ENCODE assay signal across 24 mouse cellular contexts in the genomic region with DNA sequence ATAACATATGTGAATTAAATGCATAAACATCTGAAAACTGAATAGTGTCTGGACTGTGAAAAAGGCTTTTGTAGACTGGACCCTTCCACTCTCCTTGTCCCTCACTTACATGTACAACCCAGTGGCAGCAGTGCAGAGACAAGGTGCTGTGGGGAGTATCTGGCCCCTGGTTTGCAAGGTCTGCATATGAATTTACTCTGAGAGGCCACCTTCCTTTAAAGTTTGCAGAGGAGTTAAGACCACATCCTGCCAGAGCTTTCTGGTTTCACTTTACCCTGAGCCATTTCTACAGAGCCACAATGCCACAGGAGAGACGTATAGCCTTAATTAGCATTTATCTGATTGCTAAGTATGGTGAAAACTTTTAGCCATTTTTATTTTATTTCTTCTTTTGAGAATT. TPM values are rescaled to one million over a fixed set of nuclear protein-coding genes. Genes with fewer than 3 reads are reported as not detected.
A peak's percentile ranks its signal among the peaks of the same experiment; 100 is the strongest.
DNase-seq lines count a peak whose midpoint lies in the region; ATAC-seq and TF ChIP-seq lines count a peak whose summit lies in the region.
"Had no signal": no experiment of that assay in that cellular context is flagged by ENCODE, and none has a peak within 500 bp of the region (broad histone marks: within the 10 kb centered on the region; RNA-seq: fewer than 3 reads in every experiment).

No protein-coding gene starts in this region.

- no peak for TF ChIP-seq CTCF in CH12.LX (conservative IDR thresholded peaks at IDR 0.05 in 1 of 2, IDR thresholded peaks at IDR 0.05 in 1 of 2; ENCODE audit: low read depth in 2 of 2, low read length in 2 of 2)
- no peak for TF ChIP-seq CTCF in hindbrain, postnatal 0 days (IDR thresholded peaks at IDR 0.05; ENCODE audit: low read depth)

- no peaks in the 10 kb centered on the region for H3K27me3 ChIP-seq in CH12.LX (replicated peaks)
- H3K27me3 ChIP-seq in hindbrain, postnatal 0 days (ENCODE audit: insufficient read depth, low read length), result no peaks in the 10 kb centered on the region
- H3K27me3 ChIP-seq: embryonic facial prominence, embryonic 12.5 days; heart, embryonic 15.5 days; hindbrain, embryonic 12.5 days; limb, embryonic 12.5 days; liver, embryonic 13.5 days; lung, embryonic 15.5 days; midbrain, embryonic 15.5 days; neural tube, embryonic 12.5 days had no signal

- no peaks in the 10 kb centered on the region for H3K36me3 ChIP-seq in CH12.LX (replicated peaks in 1 of 2; ENCODE audit: control insufficient read depth in 1 of 2, insufficient read depth in 1 of 2, low read length in 1 of 2)
- no peaks in the 10 kb centered on the region for H3K36me3 ChIP-seq in hindbrain, postnatal 0 days (ENCODE audit: insufficient read depth, low read length)
- H3K36me3 ChIP-seq: embryonic facial prominence, embryonic 12.5 days; heart, embryonic 15.5 days; hindbrain, embryonic 12.5 days; limb, embryonic 12.5 days; liver, embryonic 13.5 days; lung, embryonic 15.5 days; midbrain, embryonic 15.5 days; neural tube, embryonic 12.5 days had no signal

- in situ Hi-C loops in CH12.LX (cut with MboI; ENCODE audit: low pct_ligation_motif_present, low pct_unique_long_range_greater_than_20kb, low sequenced_read_pairs), result no loop called here

- H3K79me2 ChIP-seq in CH12.LX (replicated peaks; ENCODE audit: control insufficient read depth, extremely low read depth, insufficient read depth, poor library complexity, severe bottlenecking), result no peaks in the 10 kb centered on the region

- peak; percentile 25 to 30 for DNase-seq in B cell, adult 2 months
- DNase-seq in CH12.LX (ENCODE audit: extremely low read depth), result peak; percentile 5
- peak; percentile 81 for DNase-seq in thymus, postnatal 0 days (ENCODE audit: low spot score)
- DNase-seq in hindbrain, postnatal 0 days (ENCODE audit: low spot score), result no peak
- no peak for DNase-seq in cerebellum, adult 9-11 months
- no peak for DNase-seq in layer of hippocampus, postnatal 36 days
- DNase-seq in heart, postnatal 10 days, result no peak
- DNase-seq: cerebellum, postnatal 14 days; kidney, postnatal 10 days; liver, embryonic 13.5 days; right cerebral cortex, postnatal 14 days had no signal

- no peaks in the 10 kb centered on the region for H3K9me3 ChIP-seq in CH12.LX (replicated peaks; ENCODE audit: low read length)
- no peaks in the 10 kb centered on the region for H3K9me3 ChIP-seq in hindbrain, postnatal 0 days (ENCODE audit: low read length)
- H3K9me3 ChIP-seq: embryonic facial prominence, embryonic 12.5 days; heart, embryonic 15.5 days; hindbrain, embryonic 12.5 days; limb, embryonic 12.5 days; liver, embryonic 13.5 days; lung, embryonic 15.5 days; midbrain, embryonic 15.5 days; neural tube, embryonic 12.5 days had no signal

- 88% methylated on average over 1 of the region's 1 CpGs for WGBS in hindbrain, postnatal 0 days

- dilution Hi-C loops in CH12.LX (cut with MboI; ENCODE audit: extremely low pct_ligation_motif_present, extremely low pct_unique_long_range_greater_than_20kb, low sequenced_read_pairs), result no loop called here

- intact Hi-C loops in heart, postnatal 10 days (cut with DNase I), result no loop called here

- H3K9ac ChIP-seq in CH12.LX (ENCODE audit: insufficient read depth, low read depth), result no peak overlapping the region
- H3K9ac ChIP-seq in hindbrain, postnatal 0 days (replicated peaks; ENCODE audit: low read length), result no peak overlapping the region
- H3K9ac ChIP-seq: embryonic facial prominence, embryonic 12.5 days; heart, embryonic 15.5 days; hindbrain, embryonic 12.5 days; limb, embryonic 12.5 days; liver, embryonic 13.5 days; lung, embryonic 15.5 days; midbrain, embryonic 15.5 days; neural tube, embryonic 12.5 days had no signal

- TF ChIP-seq RAD21 in CH12.LX (IDR thresholded peaks at IDR 0.05; ENCODE audit: low read depth, low read length), result no peak

- H3K4me3 ChIP-seq in CH12.LX (replicated peaks in 1 of 3; ENCODE audit: low read depth in 2 of 3, low read length in 2 of 3, poor library complexity in 1 of 3), result no peak overlapping the region
- no peak overlapping the region for H3K4me3 ChIP-seq in hindbrain, postnatal 0 days (ENCODE audit: low read length)
- H3K4me3 ChIP-seq: embryonic facial prominence, embryonic 12.5 days; heart, embryonic 15.5 days; hindbrain, embryonic 12.5 days; left cerebral cortex, adult 2 months; limb, embryonic 12.5 days; liver, embryonic 13.5 days; lung, embryonic 15.5 days; midbrain, embryonic 15.5 days; neural tube, embryonic 12.5 days had no signal

- TF ChIP-seq POLR2A in CH12.LX (IDR thresholded peaks at IDR 0.05; ENCODE audit: low read depth, low read length), result no peak

- H3K4me2 ChIP-seq in CH12.LX (ENCODE audit: insufficient read depth, low read depth, poor library complexity, severe bottlenecking), result no peak overlapping the region
- H3K4me2 ChIP-seq in hindbrain, postnatal 0 days (ENCODE audit: low read depth, low read length), result no peak overlapping the region
- H3K4me2 ChIP-seq: embryonic facial prominence, embryonic 12.5 days; heart, embryonic 15.5 days; hindbrain, embryonic 12.5 days; limb, embryonic 12.5 days; liver, embryonic 13.5 days; lung, embryonic 15.5 days; midbrain, embryonic 15.5 days; neural tube, embryonic 12.5 days had no signal

- H3K4me1 ChIP-seq in CH12.LX (ENCODE audit: control insufficient read depth in 1 of 2, insufficient read depth in 2 of 2), result peaks cover 0 to 15% of the 10 kb centered on the region in 2 experiments; a peak in 2 of 4 replicates
- H3K4me1 ChIP-seq in hindbrain, postnatal 0 days (ENCODE audit: insufficient read depth, low read length), result no peaks in the 10 kb centered on the region
- H3K4me1 ChIP-seq: embryonic facial prominence, embryonic 12.5 days; heart, embryonic 15.5 days; hindbrain, embryonic 12.5 days; limb, embryonic 12.5 days; liver, embryonic 13.5 days; lung, embryonic 15.5 days; midbrain, embryonic 15.5 days; neural tube, embryonic 12.5 days had no signal

- no peak overlapping the region for H3K27ac ChIP-seq in CH12.LX (ENCODE audit: insufficient read depth, low read depth)
- no peak overlapping the region for H3K27ac ChIP-seq in hindbrain, postnatal 0 days
- H3K27ac ChIP-seq: embryonic facial prominence, embryonic 12.5 days; heart, embryonic 15.5 days; hindbrain, embryonic 12.5 days; left cerebral cortex, adult 2 months; limb, embryonic 12.5 days; liver, embryonic 13.5 days; lung, embryonic 15.5 days; macrophage; midbrain, embryonic 15.5 days; neural tube, embryonic 12.5 days had no signal

- no peak for TF ChIP-seq EP300 in CH12.LX (IDR thresholded peaks at IDR 0.05; ENCODE audit: low read length)

- peak; percentile 86 for ATAC-seq in megakaryocyte, adult 5-6 weeks (ENCODE audit: poor library complexity, severe bottlenecking)
- no peak for ATAC-seq in hindbrain, postnatal 0 days
- ATAC-seq: forebrain, embryonic 16.5 days; intestine, postnatal 0 days; midbrain, embryonic 15.5 days; Patski had no signal

TF ChIP-seq in CH12.LX, 34 proteins besides CTCF, POLR2A, EP300 and RAD21 (continues in another document):
- TF ChIP-seq MAZ (IDR thresholded peaks at IDR 0.05; ENCODE audit: low read depth, low read length) (no peak), GABPA (IDR thresholded peaks at IDR 0.05; ENCODE audit: insufficient replicate concordance, low read depth, low read length) (no peak), UBTF (IDR thresholded peaks at IDR 0.05; ENCODE audit: low read depth, low read length) (no peak), E2F4 (IDR thresholded peaks at IDR 0.05; ENCODE audit: insufficient replicate concordance, low read depth, low read length) (no peak), MXI1 (IDR thresholded peaks at IDR 0.05; ENCODE audit: low read depth, low read length) (no peak), NELFE (IDR thresholded peaks at IDR 0.05; ENCODE audit: low read depth, low read length) (no peak), ETS1 (conservative IDR thresholded peaks at IDR 0.05; ENCODE audit: low read depth, low read length) (no peak), RCOR1 (conservative IDR thresholded peaks at IDR 0.05; ENCODE audit: low read depth, low read length) (no peak), ELF1 (IDR thresholded peaks at IDR 0.05; ENCODE audit: low read depth, low read length) (no peak), JUND (conservative IDR thresholded peaks at IDR 0.05; ENCODE audit: low read depth, low read length) (no peak), NRF1 (IDR thresholded peaks at IDR 0.05; ENCODE audit: low read depth, low read length) (no peak), TCF12 (IDR thresholded peaks at IDR 0.05; ENCODE audit: low read depth, low read length) (no peak), TBP (conservative IDR thresholded peaks at IDR 0.05; ENCODE audit: low read depth, low read length) (no peak), USF1 (IDR thresholded peaks at IDR 0.05; ENCODE audit: low read depth, low read length) (no peak), HCFC1 (IDR thresholded peaks at IDR 0.05; ENCODE audit: low read depth, low read length) (no peak), CHD2 (IDR thresholded peaks at IDR 0.05; ENCODE audit: low read length) (no peak), ZKSCAN1 (IDR thresholded peaks at IDR 0.05; ENCODE audit: borderline replicate concordance, low read depth, low read length) (no peak), USF2 (conservative IDR thresholded peaks at IDR 0.05; ENCODE audit: low read depth, low read length) (no peak), SMC3 (IDR thresholded peaks at IDR 0.05; ENCODE audit: low read depth, low read length) (no peak)

RNA-seq across cellular contexts. Expression of gene Fabp7, which starts 31.3 kb away (rescaled TPM):
- not detected in 2 replicates for total RNA-seq in CH12.LX (2012; rRNA removed)
- not detected in 2 replicates for total RNA-seq in CH12.LX (2014; rRNA removed)
- polyA plus RNA-seq in CH12.LX (2012; ENCODE audit: insufficient read length, low read depth), result not detected in 2 replicates
- 1.9 and 2.5 TPM in 2 replicates for total RNA-seq in megakaryocyte, adult 5-6 weeks (2015)
- 2.0 and 2.2 TPM in 2 replicates for total RNA-seq in megakaryocyte, adult 5-6 weeks (2017)
- 0.99 and 1.5 TPM in 2 replicates for polyA plus RNA-seq in thymus, postnatal 0 days (2015; fragmentation: Nextera tagmentation; extraction: Ambion mirVana)
- 708 and 750 TPM in 2 replicates for total RNA-seq in hindbrain, postnatal 0 days (2014; rRNA removed)
- 3,353 and 3,880 TPM in 2 replicates for polyA plus RNA-seq in hindbrain, postnatal 0 days (2015; fragmentation: Nextera tagmentation; extraction: Ambion mirVana)
- total RNA-seq in layer of hippocampus, postnatal 36 days (2021), result 100 to 1,000 TPM; 113 to 122 TPM
- total RNA-seq in heart, postnatal 10 days (2021), result 1 to 10 TPM; 2.5 to 2.7 TPM

RNA-seq across cellular contexts. Expression of gene Smpdl3a, which starts 40.8 kb away (rescaled TPM):
- total RNA-seq in CH12.LX (2012; rRNA removed) (not detected in 2 replicates), CH12.LX (2014; rRNA removed) (not detected in 2 replicates)
- polyA plus RNA-seq in CH12.LX (2012; ENCODE audit: insufficient read length, low read depth), result not detected in 2 replicates
- 546 and 596 TPM in 2 replicates for total RNA-seq in megakaryocyte, adult 5-6 weeks (2015)
- total RNA-seq in megakaryocyte, adult 5-6 weeks (2017), result 251 and 269 TPM in 2 replicates
- 27.2 and 29.3 TPM in 2 replicates for polyA plus RNA-seq in thymus, postnatal 0 days (2015; fragmentation: Nextera tagmentation; extraction: Ambion mirVana)
- 31.1 and 40.0 TPM in 2 replicates for total RNA-seq in hindbrain, postnatal 0 days (2014; rRNA removed)
- polyA plus RNA-seq in hindbrain, postnatal 0 days (2015; fragmentation: Nextera tagmentation; extraction: Ambion mirVana), result 45.2 and 46.0 TPM in 2 replicates
- total RNA-seq in layer of hippocampus, postnatal 36 days (2021), result 10 to 100 TPM; 24.3 to 26.3 TPM
- 10 to 100 TPM; 51.7 to 52.9 TPM for total RNA-seq in heart, postnatal 10 days (2021)

Comparison
In these comparisons a context has a peak if more than half of its experiments do, and no peak if none do; other contexts are left out.
1. DNase-seq: peak in B cell, adult 2 months (2 of 2), CH12.LX (single experiment) and thymus, postnatal 0 days (single experiment); none in hindbrain, postnatal 0 days (single experiment), cerebellum, adult 9-11 months (single experiment), layer of hippocampus, postnatal 36 days (0 of 2) and heart, postnatal 10 days (0 of 2).
2. RNA of gene Fabp7, which starts 31.3 kb away (total RNA-seq): 708 to 750 TPM in hindbrain, postnatal 0 days and 113 to 122 TPM in layer of hippocampus, postnatal 36 days; 2.5 to 2.7 TPM in heart, postnatal 10 days, 1.9 to 2.5 TPM in megakaryocyte, adult 5-6 weeks and not detected in CH12.LX; every median in the first group is over 10 times any median in the second.
3. RNA of gene Smpdl3a, which starts 40.8 kb away (total RNA-seq): 251 to 596 TPM in megakaryocyte, adult 5-6 weeks, 51.7 to 52.9 TPM in heart, postnatal 10 days, 31.1 to 40.0 TPM in hindbrain, postnatal 0 days and 24.3 to 26.3 TPM in layer of hippocampus, postnatal 36 days; not detected in CH12.LX; every median in the first group is over 10 times any median in the second.